Mouse (Mus musculus): ENCODE measurements at regions not wholly inside any gene's neighbourhood (a gene's known extent, or its start where the extent isn't known, plus 50 kb on each side); places are given as distances from the start of the nearest gene placed in this dataset.

- no peak for DNase-seq (ENCODE audit: extremely low spot score in 1 of 2, low spot score in 1 of 2)
Measured at GRCm38 (mm10) chr9:60993661-60994060, 199.3 kb downstream of the Uaca start.

- DNase-seq (ENCODE audit: extremely low spot score in 1 of 2, low spot score in 1 of 2): no peak
Measured at GRCm38 (mm10) chr9:60995096-60995495, 200.8 kb downstream of the Uaca start.

- DNase-seq (ENCODE audit: extremely low spot score in 1 of 2, low spot score in 1 of 2): peak in 1 of 2 experiments; percentile 58
Measured at GRCm38 (mm10) chr9:60998086-60998785, 203.9 kb downstream of the Uaca start.

DNA sequence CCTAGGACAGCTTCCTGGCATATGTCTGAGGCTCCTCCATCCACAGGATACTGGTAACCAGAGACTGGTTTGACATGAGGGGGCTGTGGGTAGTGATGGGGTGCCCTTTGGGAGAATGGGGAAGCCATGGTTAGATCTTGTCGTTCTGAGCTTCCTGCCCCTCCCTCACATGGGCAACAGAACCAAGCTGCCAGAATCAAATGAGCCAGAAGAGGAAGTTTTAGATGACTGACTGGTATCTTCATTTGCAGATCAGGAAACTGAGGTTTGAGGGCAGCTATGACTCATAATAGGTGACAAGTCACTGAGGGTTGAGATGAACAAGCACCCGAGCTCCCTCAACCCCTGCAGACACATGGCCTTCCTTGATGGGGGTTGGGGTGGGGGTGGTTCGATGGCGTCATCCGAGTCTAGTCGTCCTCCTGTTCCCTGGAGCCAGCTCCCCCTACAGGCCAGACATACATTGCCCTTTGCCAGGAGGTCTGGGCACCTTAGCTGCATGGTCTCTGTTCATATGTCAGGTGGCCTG lies 204.7 kb downstream of the Uaca start:
- DNase-seq (ENCODE audit: extremely low spot score in 1 of 2, low spot score in 1 of 2): no peak

DNA sequence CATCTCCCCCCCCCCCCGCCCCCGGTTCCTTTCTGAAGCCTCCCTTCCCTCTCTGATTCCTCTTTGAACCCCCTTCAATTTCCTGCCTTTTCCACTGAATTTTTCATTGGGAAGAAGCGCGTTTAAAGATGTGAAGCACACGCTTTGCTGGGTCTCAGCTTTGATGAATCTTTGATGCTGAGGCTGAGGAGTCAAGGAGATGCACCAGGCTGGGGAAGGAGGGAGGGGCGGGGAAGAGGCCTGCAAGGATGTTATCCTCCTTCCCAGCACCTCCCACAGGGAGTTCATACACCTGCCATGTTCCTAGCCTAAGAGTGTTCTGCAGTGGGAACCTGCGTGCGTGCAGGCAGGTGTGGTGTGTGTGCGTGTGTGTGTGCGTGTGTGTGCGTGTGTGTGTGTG lies 205.9 kb downstream of the Uaca start:
- no peak for DNase-seq (ENCODE audit: extremely low spot score in 1 of 2, low spot score in 1 of 2)

- no peak for DNase-seq (ENCODE audit: extremely low spot score in 1 of 2, low spot score in 1 of 2)
Measured at GRCm38 (mm10) chr9:61002572-61002971, 208.2 kb downstream of the Uaca start.

GRCm38 (mm10) chr9:61008446-61008845 lies 214.1 kb downstream of the Uaca start:
- no peak for DNase-seq (ENCODE audit: extremely low spot score in 1 of 2, low spot score in 1 of 2)

- no peak for DNase-seq (ENCODE audit: extremely low spot score in 1 of 2, low spot score in 1 of 2)
Measured at GRCm38 (mm10) chr9:61011066-61011465, 216.7 kb downstream of the Uaca start.

DNA sequence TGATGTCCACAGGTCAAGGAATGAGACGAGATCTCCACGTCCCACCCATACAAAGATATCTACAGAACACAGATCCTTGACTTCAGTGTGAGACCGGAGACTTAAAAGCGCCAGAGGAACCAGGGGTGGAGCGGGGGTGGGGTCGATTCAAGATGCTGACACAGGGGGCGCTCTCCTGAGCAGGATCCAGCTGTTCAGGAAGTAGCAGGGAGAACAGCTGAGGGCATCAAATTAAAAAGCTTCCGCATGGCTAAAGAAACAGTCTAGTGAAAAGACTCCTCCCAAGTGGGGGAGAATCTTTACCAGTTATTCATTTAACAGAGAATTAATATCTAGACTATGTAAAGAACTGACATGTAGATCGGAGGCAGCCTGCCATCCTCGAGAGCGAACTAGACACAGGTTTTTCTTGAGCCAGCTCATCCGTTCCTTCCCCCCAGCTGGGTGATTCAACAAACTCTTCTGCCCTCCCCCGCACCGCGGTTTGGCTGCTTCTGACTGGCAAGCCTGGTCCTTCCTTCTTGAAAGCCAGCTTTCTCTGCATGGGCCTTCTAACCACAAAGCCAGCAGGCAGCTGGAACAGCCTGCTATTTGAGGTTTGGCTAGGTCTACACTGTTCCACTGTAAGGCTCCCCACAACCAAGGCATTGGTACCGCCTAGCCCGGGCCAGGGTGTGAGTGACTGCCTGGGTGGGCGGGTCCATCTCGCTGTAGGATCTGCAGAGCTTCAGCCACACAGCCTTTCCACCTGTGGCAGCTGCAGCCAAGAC lies 218.6 kb downstream of the Uaca start:
- DNase-seq (ENCODE audit: extremely low spot score in 1 of 2, low spot score in 1 of 2): peak; percentile 88 to 90

DNA sequence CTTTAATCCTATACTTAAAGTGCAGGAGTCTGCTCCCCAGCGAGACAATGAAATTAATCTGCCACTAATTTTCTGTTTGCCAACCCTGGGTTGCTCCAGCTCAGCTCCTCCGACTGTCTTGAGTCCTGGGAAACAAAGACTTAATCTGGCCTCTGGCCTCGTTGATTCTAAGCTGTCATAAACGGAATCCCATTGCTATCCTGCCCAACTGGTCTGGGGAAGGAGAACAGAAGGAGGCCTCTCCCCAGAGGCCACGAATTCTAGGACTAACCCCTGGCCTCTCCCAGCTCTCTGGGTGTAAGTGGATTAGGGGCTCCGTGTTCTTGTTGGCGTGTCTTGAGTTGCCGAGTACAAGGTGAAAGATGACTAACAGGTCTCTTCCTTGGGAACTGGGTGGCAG lies 219.8 kb downstream of the Uaca start:
- no peak for DNase-seq (ENCODE audit: extremely low spot score in 1 of 2, low spot score in 1 of 2)

- DNase-seq (ENCODE audit: extremely low spot score in 1 of 2, low spot score in 1 of 2): no peak
Measured at GRCm38 (mm10) chr9:61015374-61015890, 221.1 kb downstream of the Uaca start.

DNA sequence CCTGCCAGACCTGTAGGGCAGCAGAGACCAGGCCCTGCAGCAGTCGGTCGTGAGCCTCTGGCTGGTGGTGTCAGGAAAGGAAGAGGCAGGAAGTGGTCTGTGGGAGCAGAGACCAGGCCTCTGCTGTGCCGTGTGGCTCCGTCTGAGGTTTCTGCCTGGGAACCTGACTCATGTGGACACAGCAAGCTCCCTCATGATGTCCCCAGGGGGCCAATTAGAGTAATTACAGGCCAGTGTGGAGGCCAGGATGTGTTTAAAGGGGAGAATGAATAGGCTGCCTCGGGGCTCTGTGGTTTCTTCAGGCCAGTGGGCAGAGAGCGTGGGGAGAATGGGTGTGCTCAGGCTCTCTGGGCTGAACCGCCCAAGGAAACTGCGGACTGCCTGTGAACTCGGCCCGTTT lies 222.3 kb downstream of the Uaca start:
- DNase-seq (ENCODE audit: extremely low spot score in 1 of 2, low spot score in 1 of 2): no peak

DNA sequence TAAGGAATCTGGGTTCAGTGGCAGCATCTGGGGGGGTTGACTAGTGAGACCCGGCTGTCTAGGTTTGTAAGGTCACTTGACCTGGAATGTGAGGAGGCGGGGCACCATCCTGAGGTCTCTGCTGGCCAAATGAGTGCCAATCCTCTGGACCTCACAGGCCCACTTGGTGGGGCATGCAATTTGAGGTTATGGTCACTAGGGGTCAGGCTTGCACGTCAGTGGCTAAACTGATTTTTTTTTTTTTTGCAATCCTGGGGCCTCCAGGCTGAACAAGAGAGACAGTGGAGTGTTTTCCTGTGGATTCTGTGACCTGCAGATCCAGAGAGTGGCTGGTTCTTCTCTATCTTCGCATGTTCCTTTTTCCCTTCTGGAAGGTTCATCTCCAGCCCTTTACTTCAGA lies 225.6 kb downstream of the Uaca start:
- no peak for DNase-seq (ENCODE audit: extremely low spot score in 1 of 2, low spot score in 1 of 2)

DNA sequence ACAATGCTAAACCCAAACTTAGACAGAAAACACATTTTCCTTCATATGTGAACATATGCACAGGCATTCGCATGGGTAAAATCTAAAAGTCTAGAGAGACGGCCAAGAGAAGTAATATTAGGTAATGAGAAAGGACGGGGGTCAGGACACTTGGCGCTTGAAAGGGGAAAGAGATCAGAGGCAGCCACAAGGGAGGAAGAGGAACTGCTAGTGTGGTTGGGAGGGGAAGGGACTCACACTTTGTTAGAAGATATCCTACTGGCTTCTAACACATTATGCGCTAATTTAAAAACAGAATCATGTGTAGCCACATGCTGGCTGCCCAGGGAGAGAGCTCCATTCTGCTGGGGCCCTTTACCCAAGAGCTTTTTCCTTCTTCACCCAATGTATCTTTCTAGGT lies 227.5 kb downstream of the Uaca start:
- DNase-seq (ENCODE audit: extremely low spot score in 1 of 2, low spot score in 1 of 2): no peak

DNA sequence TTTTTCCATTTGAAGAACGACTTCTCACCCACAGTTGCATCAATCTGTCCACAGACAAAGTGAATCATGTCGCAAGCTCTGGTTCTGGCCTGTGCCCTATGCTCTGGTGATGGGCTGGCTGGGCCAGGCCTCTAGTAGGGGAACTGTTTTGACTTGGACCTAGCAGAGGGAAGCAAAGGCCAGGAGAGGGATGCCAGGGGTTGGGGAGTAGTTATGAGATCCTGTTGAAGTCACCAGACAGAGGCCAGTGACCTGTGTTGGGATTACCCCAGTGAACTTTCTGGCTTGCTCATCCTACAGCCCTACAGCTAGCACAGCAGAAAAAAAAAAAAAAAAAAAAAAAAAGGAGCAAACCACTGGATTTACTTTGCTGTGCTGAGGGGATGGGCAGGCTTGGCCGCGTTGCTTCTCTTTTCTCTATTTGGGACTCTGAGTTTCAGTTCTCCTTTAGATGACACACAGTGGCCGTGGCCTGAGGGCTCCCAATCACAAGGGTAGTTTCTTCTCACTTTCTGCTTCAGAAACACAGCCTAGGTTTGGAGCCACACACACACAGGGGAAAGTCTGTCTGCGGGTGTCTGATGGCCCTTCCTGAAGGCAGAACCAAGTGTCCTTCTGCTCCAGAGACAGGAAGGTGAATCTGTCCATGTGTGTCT lies 228.2 kb downstream of the Uaca start:
- peak in 1 of 2 experiments; percentile 4 for DNase-seq (ENCODE audit: extremely low spot score in 1 of 2, low spot score in 1 of 2)

DNA sequence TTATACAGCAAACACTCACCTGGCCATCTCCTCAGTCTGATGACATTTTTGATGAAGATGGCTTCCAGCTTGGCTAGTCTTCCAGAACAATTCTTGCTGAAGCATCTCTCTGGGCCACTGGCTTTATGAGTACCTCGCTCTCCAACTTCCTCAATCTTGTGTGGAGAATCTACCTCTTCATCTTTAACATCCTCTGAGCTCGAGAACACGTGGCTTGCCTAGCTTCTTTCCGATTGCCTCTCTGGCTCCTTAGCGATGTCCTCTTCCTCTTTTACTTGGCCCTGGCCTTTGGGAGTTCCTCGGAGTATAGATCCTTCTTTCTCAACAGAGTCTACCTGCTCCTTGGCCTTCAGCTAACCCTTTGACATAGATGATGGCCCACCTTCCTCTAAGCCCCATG lies 231.0 kb downstream of the Uaca start:
- DNase-seq (ENCODE audit: extremely low spot score in 1 of 2, low spot score in 1 of 2): no peak

DNA sequence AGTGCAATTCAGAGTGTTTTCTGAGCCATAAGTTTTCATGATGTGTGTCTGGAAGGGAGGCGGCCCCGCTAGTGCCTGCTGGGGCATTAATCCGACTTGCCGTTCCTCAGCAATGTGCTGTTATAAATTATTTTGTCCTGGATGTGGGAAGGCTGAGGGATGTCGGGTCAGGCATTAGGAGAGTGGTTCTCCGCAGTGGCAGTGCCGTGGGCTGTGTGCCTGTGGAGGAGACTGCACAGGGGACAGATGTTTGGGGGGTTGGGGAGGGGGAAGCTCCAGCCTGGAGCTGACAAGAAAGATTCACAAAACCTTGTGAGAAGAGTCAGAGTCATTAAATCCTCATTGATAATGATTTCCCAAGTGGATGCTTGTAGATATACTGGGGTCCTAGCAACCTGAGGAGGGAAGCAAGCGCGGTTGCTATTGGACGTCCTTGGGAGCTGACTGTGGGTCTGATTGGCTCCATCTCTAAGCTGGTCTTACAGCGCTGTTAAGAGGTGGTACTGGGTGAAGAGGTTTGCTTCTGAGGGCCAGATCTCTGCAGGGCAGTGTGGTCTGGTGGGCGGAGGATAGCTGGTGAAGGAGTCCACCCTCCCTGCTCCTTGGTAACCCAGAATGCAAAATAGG lies 234.5 kb downstream of the Uaca start:
- DNase-seq (ENCODE audit: extremely low spot score in 1 of 2, low spot score in 1 of 2): no peak

GRCm38 (mm10) chr9:61031699-61032447 lies 237.5 kb downstream of the Uaca start:
- DNase-seq (ENCODE audit: extremely low spot score in 1 of 2, low spot score in 1 of 2): peak in 1 of 2 experiments; percentile 27

- DNase-seq (ENCODE audit: extremely low spot score in 1 of 2, low spot score in 1 of 2): no peak
Measured at GRCm38 (mm10) chr9:61032448-61033433, 238.4 kb downstream of the Uaca start.

Measured in frontal cortex, adult 2 months (tissue).